Mouse (Mus musculus) heart, embryonic 12.5 days (tissue): ENCODE measurements around the gene Aldh3b2. TPM values are rescaled to one million over a fixed set of nuclear protein-coding genes. Genes with fewer than 3 reads are reported as not detected.
A peak's percentile ranks its signal among the peaks of the same experiment; 100 is the strongest.
"Not testable (repeated sequence)": the region's sequence is repeated elsewhere in the genome, so short reads cannot be mapped to it uniquely, and the experiment has no call there.

Source experiments
- ATAC-seq: fragments of 200-750 bp; cut with Nextera tagmentation; 2 replicates; pipeline ENCODE4 v1.8.0; 2017; ENCODE audit warnings: moderate TSS enrichment, moderate library complexity; ENCODE audit not compliant: insufficient number of reproducible peaks, low FRiP score
- H3K27ac ChIP-seq: fragments of 300-500 bp; sonication (generic); 2 replicates; pipeline ENCODE4 v1.5.1; 2016; ENCODE audit warnings: mild to moderate bottlenecking, moderate library complexity; ENCODE audit not compliant: poor library complexity, severe bottlenecking
- H3K27me3 ChIP-seq: fragments of 300-500 bp; sonication (generic); replicated peaks from 2 replicates; pipeline ENCODE4 v1.6.1; 2016; ENCODE audit warnings: mild to moderate bottlenecking, moderate library complexity
- H3K36me3 ChIP-seq: fragments of 300-500 bp; sonication (generic); 2 replicates; pipeline ENCODE4 v1.6.1; 2016; ENCODE audit warnings: mild to moderate bottlenecking, moderate library complexity
- H3K4me1 ChIP-seq: fragments of 300-500 bp; sonication (generic); replicated peaks from 2 replicates; pipeline ENCODE4 v1.6.1; 2016; ENCODE audit warnings: mild to moderate bottlenecking
- H3K4me2 ChIP-seq: fragments of 300-500 bp; sonication (generic); 2 replicates; pipeline ENCODE4 v1.6.1; 2016; ENCODE audit warnings: mild to moderate bottlenecking, moderate library complexity
- H3K4me3 ChIP-seq: fragments of 300-500 bp; sonication (generic); 2 replicates; pipeline ENCODE4 v1.5.1; 2016; ENCODE audit warnings: mild to moderate bottlenecking
- H3K9ac ChIP-seq: fragments of 300-500 bp; sonication (generic); 2 replicates; pipeline ENCODE4 v1.6.1; 2016; ENCODE audit warnings: mild to moderate bottlenecking, moderate library complexity
- H3K9me3 ChIP-seq: fragments of 300-500 bp; sonication (generic); replicated peaks from 2 replicates; pipeline ENCODE4 v1.6.1; 2016; ENCODE audit warnings: mild to moderate bottlenecking, moderate library complexity
- WGBS: fragments of 180-500 bp; shearing (Covaris S2); methylation state at CpG from one replicate; pipeline ENCODE4 v1.1.7; 2016; 5-methylcytosine and 5-hydroxymethylcytosine counted together
- polyA plus RNA-seq: library from polyadenylated mRNA; unstranded; fragments of >200 nt; fragmentation: Nextera tagmentation; extraction: Ambion mirVana; gene quantifications from 2 replicates; pipeline ENCODE4 v1.2.1, GENCODE M21; 2016

Gene Aldh3b2
- polyA plus RNA-seq, 1 experiment from 2014 or later = 0.86 TPM

- Histone ChIP-seq H3K27me3 (no peaks in the 10 kb centered on the region), H3K36me3 (no peaks in the 10 kb centered on the region)
- ATAC-seq = no peak
Measured at GRCm38 (mm10) chr19:3962469-3962868, 9.7 kb upstream of the Aldh3b2 start.

GRCm38 (mm10) chr19:3964030-3964429 lies 8.1 kb upstream of the Aldh3b2 start:
- H3K4me3 ChIP-seq = no peak overlapping the region
- no peaks in the 10 kb centered on the region for H3K36me3 ChIP-seq
- 67% methylated on average over 4 of the region's 4 CpGs for WGBS
- H3K27ac ChIP-seq = no peak overlapping the region
- H3K9me3 ChIP-seq = no peaks in the 10 kb centered on the region; the same call in 1 of the 2 replicates
- no peak for ATAC-seq
- no peak overlapping the region for H3K9ac ChIP-seq
- H3K4me1 ChIP-seq = peaks cover 17% of the 10 kb centered on the region
- no peak overlapping the region for H3K4me2 ChIP-seq
- H3K27me3 ChIP-seq = no peaks in the 10 kb centered on the region

More at GRCm38 (mm10) chr19:3962469-3962868, 9.7 kb upstream of the Aldh3b2 start:
- H3K9me3 ChIP-seq = no peaks in the 10 kb centered on the region; the same call in 1 of the 2 replicates
- H3K4me3 ChIP-seq = no peak overlapping the region
- WGBS = 18% methylated on average over 2 of the region's 2 CpGs
- no peak overlapping the region for H3K27ac ChIP-seq
- no peak overlapping the region for H3K9ac ChIP-seq
- H3K4me1 ChIP-seq = peaks cover 5% of the 10 kb centered on the region
- H3K4me2 ChIP-seq = no peak overlapping the region

GRCm38 (mm10) chr19:3966330-3967075 lies 5.6 kb upstream of the Aldh3b2 start:
- no peak for ATAC-seq
- H3K27me3 ChIP-seq = peaks cover 17% of the 10 kb centered on the region
- no peaks in the 10 kb centered on the region for H3K36me3 ChIP-seq
- H3K4me2 ChIP-seq = no peak overlapping the region
- no peaks in the 10 kb centered on the region for H3K9me3 ChIP-seq
- H3K9ac ChIP-seq = no peak overlapping the region
- H3K4me3 ChIP-seq = no peak overlapping the region
- 64% methylated on average over 11 of the region's 11 CpGs for WGBS
- H3K27ac ChIP-seq = no peak overlapping the region
- peaks cover 19% of the 10 kb centered on the region for H3K4me1 ChIP-seq

GRCm38 (mm10) chr19:3967258-3967657 lies 4.9 kb upstream of the Aldh3b2 start:
- Histone ChIP-seq H3K9ac (no peak overlapping the region), H3K9me3 (no peaks in the 10 kb centered on the region), H3K27ac (no peak overlapping the region), H3K36me3 (no peaks in the 10 kb centered on the region), H3K4me2 (no peak overlapping the region), H3K4me3 (no peak overlapping the region), H3K27me3 (peaks cover 22% of the 10 kb centered on the region), H3K4me1 (peaks cover 19% of the 10 kb centered on the region)
- no peak for ATAC-seq
- WGBS = 29% methylated on average over 3 of the region's 3 CpGs

- H3K4me2 ChIP-seq, ATAC-seq, H3K9ac ChIP-seq, H3K9me3 ChIP-seq, H3K4me1 ChIP-seq, H3K4me3 ChIP-seq, H3K36me3 ChIP-seq, H3K27ac ChIP-seq: not testable (repeated sequence)
- peaks cover 39% of the 10 kb centered on the region for H3K27me3 ChIP-seq
- WGBS = 81% methylated on average over 6 of the region's 6 CpGs
Measured at GRCm38 (mm10) chr19:3974608-3975007, 2.5 kb downstream of the Aldh3b2 start.

- no peak for ATAC-seq
- WGBS = 73% methylated on average over 2 of the region's 2 CpGs
Measured at GRCm38 (mm10) chr19:3975866-3976265, 3.7 kb downstream of the Aldh3b2 start.

GRCm38 (mm10) chr19:3980309-3980708 lies 8.2 kb downstream of the Aldh3b2 start:
- no peak overlapping the region for H3K27ac ChIP-seq
- no peak overlapping the region for H3K4me3 ChIP-seq
- H3K27me3 ChIP-seq = peaks cover 4% of the 10 kb centered on the region; the same call in 1 of the 2 replicates
- no peaks in the 10 kb centered on the region; the same call in 1 of the 2 replicates for H3K9me3 ChIP-seq
- H3K4me2 ChIP-seq = no peak overlapping the region
- H3K9ac ChIP-seq = no peak overlapping the region
- 0 out of 2 replicates have a peak, but pooled peaks have one; percentile 56 for ATAC-seq
- peaks cover 12% of the 10 kb centered on the region for H3K4me1 ChIP-seq
- 11% methylated on average over 4 of the region's 4 CpGs for WGBS
- no peaks in the 10 kb centered on the region for H3K36me3 ChIP-seq

More at GRCm38 (mm10) chr19:3975866-3976265, 3.7 kb downstream of the Aldh3b2 start:
- H3K9ac ChIP-seq = no peak overlapping the region
- no peak overlapping the region for H3K27ac ChIP-seq
- H3K4me3 ChIP-seq = no peak overlapping the region
- H3K4me2 ChIP-seq = no peak overlapping the region
- H3K9me3 ChIP-seq = no peaks in the 10 kb centered on the region; the same call in 1 of the 2 replicates
- H3K27me3 ChIP-seq = peaks cover 27% of the 10 kb centered on the region
- no peaks in the 10 kb centered on the region for H3K36me3 ChIP-seq
- no peaks in the 10 kb centered on the region for H3K4me1 ChIP-seq

- ATAC-seq = no peak
- Histone ChIP-seq H3K9me3 (no peaks in the 10 kb centered on the region; the same call in 1 of the 2 replicates), H3K4me1 (peaks cover 18% of the 10 kb centered on the region)
Measured at GRCm38 (mm10) chr19:3980917-3981316, 8.8 kb downstream of the Aldh3b2 start.

GRCm38 (mm10) chr19:3983527-3984200 lies 11.5 kb downstream of the Aldh3b2 start:
- no peak overlapping the region for H3K4me2 ChIP-seq
- H3K27ac ChIP-seq = no peak overlapping the region
- no peaks in the 10 kb centered on the region; the same call in 1 of the 2 replicates for H3K9me3 ChIP-seq
- no peaks in the 10 kb centered on the region for H3K27me3 ChIP-seq
- H3K9ac ChIP-seq = no peak overlapping the region
- 0 out of 2 replicates have a peak, but pooled peaks cover under 1% of the 10 kb centered on the region for H3K36me3 ChIP-seq
- WGBS = 50% methylated on average over 9 of the region's 9 CpGs
- H3K4me3 ChIP-seq = no peak overlapping the region
- ATAC-seq = no peak
- H3K4me1 ChIP-seq = peaks cover 30% of the 10 kb centered on the region

More at GRCm38 (mm10) chr19:3980917-3981316, 8.8 kb downstream of the Aldh3b2 start:
- Histone ChIP-seq H3K9ac (no peak overlapping the region), H3K4me3 (no peak overlapping the region), H3K27ac (no peak overlapping the region), H3K4me2 (no peak overlapping the region), H3K27me3 (no peaks in the 10 kb centered on the region), H3K36me3 (no peaks in the 10 kb centered on the region)
- 64% methylated on average over 9 of the region's 9 CpGs for WGBS

- Histone ChIP-seq H3K9me3 (no peaks in the 10 kb centered on the region; the same call in 1 of the 2 replicates), H3K9ac (peak overlapping the region; percentile 22; the same call in 1 of the 2 replicates), H3K27ac (peak overlapping the region; percentile 65), H3K36me3 (peaks cover 3% of the 10 kb centered on the region; the same call in 1 of the 2 replicates), H3K27me3 (no peaks in the 10 kb centered on the region), H3K4me1 (peaks cover 30% of the 10 kb centered on the region), H3K4me2 (no peak overlapping the region), H3K4me3 (no peak overlapping the region)
- ATAC-seq = no peak
- 23% methylated on average over 8 of the region's 8 CpGs for WGBS
Measured at GRCm38 (mm10) chr19:3985261-3985681, 13.1 kb downstream of the Aldh3b2 start.

- WGBS = 15% methylated on average over 8 of the region's 8 CpGs
- peak within 1 kb of the TSS; percentile 28; the same call in 1 of the 2 replicates for H3K9ac ChIP-seq
- no peak within 1 kb of the TSS for H3K4me3 ChIP-seq
- H3K27me3 ChIP-seq = peaks cover 7% of the 10 kb centered on the region; the same call in 1 of the 2 replicates
- peak within 1 kb of the TSS; percentile 65 for H3K27ac ChIP-seq
- ATAC-seq = peak; percentile 62
- H3K4me2 ChIP-seq = peak within 1 kb of the TSS; percentile 32
- H3K36me3 ChIP-seq = peaks cover 3% of the 10 kb centered on the region; the same call in 1 of the 2 replicates
- H3K4me1 ChIP-seq = peaks cover 30% of the 10 kb centered on the region
- no peaks in the 10 kb centered on the region for H3K9me3 ChIP-seq
Measured at GRCm38 (mm10) chr19:3986334-3986733, 14.2 kb downstream of the Aldh3b2 start, which contains the start of gene Acy3. Gene Acy3 (plus strand): TSS chr19:3986570.
